Mouse (Mus musculus): Measurements from ENCODE around the gene Sipa1l1. TPM values are rescaled to one million over a fixed set of nuclear protein-coding genes. Genes with fewer than 3 reads are reported as not detected.

Sipa1l1 gene
- polyA plus RNA-seq, 1 experiment, result 152 TPM

DNA sequence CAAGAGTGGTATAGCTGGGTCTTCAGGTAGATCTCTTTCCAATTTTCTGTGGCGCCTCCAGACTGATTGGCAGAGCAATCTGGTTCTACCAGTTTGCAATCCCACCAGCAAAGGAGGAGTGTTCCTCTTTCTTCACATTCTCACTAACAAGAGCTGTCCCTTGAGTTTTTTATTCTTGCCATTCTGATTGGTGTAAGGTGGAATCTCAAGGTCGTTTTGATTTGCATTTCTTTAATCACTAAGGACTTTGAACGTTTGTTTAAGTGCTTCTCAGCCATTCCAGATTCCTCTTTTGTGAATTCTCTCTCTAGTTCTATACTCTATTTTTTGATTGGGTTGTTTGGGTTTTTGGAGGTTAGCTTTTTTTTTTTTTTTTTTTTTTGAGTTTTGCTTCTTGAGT lies 151.1 kb downstream of the Sipa1l1 start:
- Histone ChIP-seq H3K4me3 (ENCODE audit: insufficient read depth, low read length) (no peak overlapping the region), H3K4me1 (ENCODE audit: control insufficient read depth, insufficient read depth, low read length) (peaks cover 12% of the 10 kb centered on the region), H3K27ac (ENCODE audit: insufficient read depth, low read length) (no peak overlapping the region)
- TF ChIP-seq POLR2A (IDR thresholded peaks at IDR 0.05; ENCODE audit: extremely low read depth, insufficient read depth, low read length), result no peak

DNA sequence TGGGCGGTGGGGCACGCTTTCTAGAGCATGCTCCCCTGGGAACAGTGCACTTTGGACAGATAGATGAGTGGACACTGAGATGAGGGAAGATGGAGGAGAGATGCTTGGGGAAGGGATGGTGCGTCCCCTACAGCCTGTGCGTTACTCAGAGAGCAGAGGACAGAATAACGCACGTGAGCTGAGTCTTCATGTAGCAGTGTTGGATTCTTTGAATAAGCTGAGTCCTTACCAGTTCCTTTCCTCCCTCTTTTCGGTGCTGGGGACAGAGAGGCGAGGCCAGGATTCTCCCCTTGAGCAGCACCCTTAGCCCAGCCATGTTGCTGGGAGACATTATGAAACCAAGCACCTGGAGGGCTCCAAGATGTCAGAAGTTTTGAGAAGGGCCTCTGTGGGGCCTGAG lies 152.3 kb downstream of the Sipa1l1 start:
- TF ChIP-seq POLR2A (IDR thresholded peaks at IDR 0.05; ENCODE audit: extremely low read depth, insufficient read depth, low read length) (no peak), CTCF (IDR thresholded peaks at IDR 0.05; ENCODE audit: extremely low read depth, insufficient read depth, low read length) (0 out of 2 replicates have a peak, but pooled peaks have one; percentile 2)
- H3K27ac ChIP-seq (ENCODE audit: insufficient read depth, low read length), result no peak overlapping the region

GRCm38 (mm10) chr12:82321855-82322254 lies 152.7 kb downstream of the Sipa1l1 start:
- H3K27ac ChIP-seq (ENCODE audit: insufficient read depth, low read length), result no peak overlapping the region

More for the DNA sequence above, 152.3 kb downstream of the Sipa1l1 start:
- Histone ChIP-seq H3K4me3 (ENCODE audit: insufficient read depth, low read length) (no peak overlapping the region), H3K4me1 (ENCODE audit: control insufficient read depth, insufficient read depth, low read length) (peaks cover 10% of the 10 kb centered on the region)

DNA sequence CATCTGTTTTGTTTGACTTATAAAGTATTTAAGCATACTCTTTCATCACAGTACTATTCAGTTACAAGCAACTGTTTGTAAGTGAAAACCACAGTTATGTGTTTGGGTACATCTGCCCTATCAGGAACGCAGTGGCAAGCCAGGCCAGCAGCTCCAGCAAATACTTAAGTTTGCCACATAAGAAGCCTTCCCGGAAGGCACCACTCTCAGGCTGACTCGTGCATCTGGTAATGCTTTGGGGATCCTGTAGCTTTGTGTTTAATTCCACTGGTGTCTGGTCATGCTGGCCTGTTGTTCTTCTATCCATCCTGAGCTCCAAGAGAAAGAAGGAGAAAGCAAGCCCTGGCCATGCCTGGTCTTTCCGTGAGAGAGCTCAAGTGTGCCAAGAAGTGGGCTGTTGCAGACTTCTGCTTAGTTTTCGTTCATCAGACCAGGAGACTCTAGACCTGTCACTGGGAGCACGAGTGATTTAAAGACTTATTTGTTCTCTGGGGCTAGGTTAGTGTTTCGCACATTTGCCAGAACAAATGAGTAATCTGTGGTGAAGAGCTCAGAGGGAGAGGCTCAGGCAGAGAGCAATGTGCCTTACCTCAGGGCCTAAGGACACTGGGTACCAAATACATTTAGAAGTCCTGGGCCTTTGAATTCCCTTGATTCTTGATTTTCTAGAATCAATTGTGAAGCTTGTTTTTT lies 153.8 kb downstream of the Sipa1l1 start:
- H3K4me3 ChIP-seq (ENCODE audit: insufficient read depth, low read length), result no peak overlapping the region
- no peak for TF ChIP-seq POLR2A (IDR thresholded peaks at IDR 0.05; ENCODE audit: extremely low read depth, insufficient read depth, low read length)
- TF ChIP-seq CTCF (IDR thresholded peaks at IDR 0.05; ENCODE audit: extremely low read depth, insufficient read depth, low read length), result no peak
- no peak overlapping the region for H3K27ac ChIP-seq (ENCODE audit: insufficient read depth, low read length)
- peaks cover 10% of the 10 kb centered on the region for H3K4me1 ChIP-seq (ENCODE audit: control insufficient read depth, insufficient read depth, low read length)

More at GRCm38 (mm10) chr12:82321855-82322254, 152.7 kb downstream of the Sipa1l1 start:
- Histone ChIP-seq H3K4me3 (ENCODE audit: insufficient read depth, low read length) (no peak overlapping the region), H3K4me1 (ENCODE audit: control insufficient read depth, insufficient read depth, low read length) (peaks cover 10% of the 10 kb centered on the region)
- no peak for TF ChIP-seq CTCF (IDR thresholded peaks at IDR 0.05; ENCODE audit: extremely low read depth, insufficient read depth, low read length)

- TF ChIP-seq CTCF (IDR thresholded peaks at IDR 0.05; ENCODE audit: extremely low read depth, insufficient read depth, low read length) (no peak), POLR2A (IDR thresholded peaks at IDR 0.05; ENCODE audit: extremely low read depth, insufficient read depth, low read length) (no peak)
- H3K4me3 ChIP-seq (ENCODE audit: insufficient read depth, low read length), result no peak overlapping the region
- H3K27ac ChIP-seq (ENCODE audit: insufficient read depth, low read length), result no peak overlapping the region
- peaks cover 10% of the 10 kb centered on the region for H3K4me1 ChIP-seq (ENCODE audit: control insufficient read depth, insufficient read depth, low read length)
Observed at GRCm38 (mm10) chr12:82324621-82325020, 155.5 kb downstream of the Sipa1l1 start.

DNA sequence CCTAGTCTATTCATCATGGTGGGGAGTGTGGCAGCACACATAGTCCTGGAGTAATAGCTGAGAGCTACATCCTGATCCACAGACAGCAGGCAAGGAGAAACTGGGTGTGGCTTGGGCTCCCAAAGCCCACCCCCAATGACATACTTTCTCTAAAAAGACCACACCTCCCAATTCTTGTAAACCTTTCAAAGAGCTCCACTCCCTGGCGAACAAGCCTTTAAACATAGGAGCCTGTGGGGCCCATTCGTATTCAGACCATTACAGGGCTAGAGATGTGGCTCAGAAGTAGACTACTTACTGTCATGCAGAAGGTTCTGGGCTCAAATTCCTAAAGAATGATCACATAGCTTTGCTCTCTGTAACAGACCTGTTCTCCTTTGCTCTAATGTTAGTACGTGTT lies 156.4 kb downstream of the Sipa1l1 start:
- Histone ChIP-seq H3K27ac (ENCODE audit: insufficient read depth, low read length) (no peak overlapping the region), H3K4me1 (ENCODE audit: control insufficient read depth, insufficient read depth, low read length) (peaks cover 10% of the 10 kb centered on the region)
- no peak for TF ChIP-seq POLR2A (IDR thresholded peaks at IDR 0.05; ENCODE audit: extremely low read depth, insufficient read depth, low read length)
- no peak for TF ChIP-seq CTCF (IDR thresholded peaks at IDR 0.05; ENCODE audit: extremely low read depth, insufficient read depth, low read length)

GRCm38 (mm10) chr12:82326438-82326837 lies 157.3 kb downstream of the Sipa1l1 start:
- TF ChIP-seq CTCF (IDR thresholded peaks at IDR 0.05; ENCODE audit: extremely low read depth, insufficient read depth, low read length), result no peak
- H3K4me1 ChIP-seq (ENCODE audit: control insufficient read depth, insufficient read depth, low read length), result peaks cover 8% of the 10 kb centered on the region
- no peak overlapping the region for H3K4me3 ChIP-seq (ENCODE audit: insufficient read depth, low read length)
- no peak overlapping the region for H3K27ac ChIP-seq (ENCODE audit: insufficient read depth, low read length)

More for the DNA sequence above, 156.4 kb downstream of the Sipa1l1 start:
- H3K4me3 ChIP-seq (ENCODE audit: insufficient read depth, low read length), result no peak overlapping the region

DNA sequence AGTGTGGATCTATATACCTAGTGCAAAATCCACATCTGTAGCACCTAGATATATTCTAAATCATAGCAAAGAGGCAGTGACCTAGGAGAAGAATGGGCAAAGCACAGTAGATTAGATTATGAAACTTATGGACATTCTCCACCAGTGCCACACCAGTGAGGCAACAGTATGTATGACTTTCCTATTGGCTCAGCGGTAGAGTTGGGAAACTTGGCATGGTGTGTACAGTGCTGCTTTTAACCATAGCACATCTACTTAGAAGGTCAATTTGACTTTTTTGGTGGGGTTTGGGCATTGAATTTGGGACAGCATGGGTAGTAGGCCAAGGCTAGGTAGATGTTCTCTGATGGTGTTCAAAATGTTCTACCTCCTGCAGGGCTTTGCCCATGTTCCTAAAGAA lies 159.0 kb downstream of the Sipa1l1 start:
- Histone ChIP-seq H3K4me3 (ENCODE audit: insufficient read depth, low read length) (no peak overlapping the region), H3K4me1 (ENCODE audit: control insufficient read depth, insufficient read depth, low read length) (0 out of 2 replicates have a peak, but pooled peaks cover 2% of the 10 kb centered on the region), H3K27ac (ENCODE audit: insufficient read depth, low read length) (no peak overlapping the region)
- TF ChIP-seq CTCF (IDR thresholded peaks at IDR 0.05; ENCODE audit: extremely low read depth, insufficient read depth, low read length) (no peak), POLR2A (IDR thresholded peaks at IDR 0.05; ENCODE audit: extremely low read depth, insufficient read depth, low read length) (no peak)

GRCm38 (mm10) chr12:82332836-82333614 lies 163.9 kb downstream of the Sipa1l1 start:
- H3K27ac ChIP-seq (ENCODE audit: insufficient read depth, low read length), result no peak overlapping the region
- peaks cover 4% of the 10 kb centered on the region; the same call in 1 of the 2 replicates for H3K4me1 ChIP-seq (ENCODE audit: control insufficient read depth, insufficient read depth, low read length)
- no peak overlapping the region for H3K4me3 ChIP-seq (ENCODE audit: insufficient read depth, low read length)
- TF ChIP-seq POLR2A (IDR thresholded peaks at IDR 0.05; ENCODE audit: extremely low read depth, insufficient read depth, low read length) (no peak), CTCF (IDR thresholded peaks at IDR 0.05; ENCODE audit: extremely low read depth, insufficient read depth, low read length) (no peak)

DNA sequence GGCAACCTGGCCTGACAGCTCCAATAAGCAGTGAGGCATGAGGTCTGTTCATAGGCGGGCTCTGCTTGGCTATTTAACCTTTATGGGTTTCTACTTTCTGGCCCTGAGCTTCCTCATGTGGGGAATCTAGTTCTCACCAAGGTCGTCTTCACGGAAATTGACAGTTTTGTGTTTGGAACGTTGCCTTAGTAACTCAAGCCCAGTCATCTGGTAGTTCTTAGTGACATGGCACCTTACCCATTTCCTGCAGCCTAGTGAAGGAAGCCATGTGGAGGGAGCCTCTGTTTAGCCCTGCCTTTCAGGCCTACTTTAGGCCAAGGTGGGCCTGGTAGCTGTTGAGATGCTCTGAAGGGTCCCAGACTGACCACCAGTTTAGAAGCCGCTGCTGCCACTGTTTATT lies 164.9 kb downstream of the Sipa1l1 start:
- TF ChIP-seq CTCF (IDR thresholded peaks at IDR 0.05; ENCODE audit: extremely low read depth, insufficient read depth, low read length), result no peak
- no peak for TF ChIP-seq POLR2A (IDR thresholded peaks at IDR 0.05; ENCODE audit: extremely low read depth, insufficient read depth, low read length)
- H3K4me3 ChIP-seq (ENCODE audit: insufficient read depth, low read length), result no peak overlapping the region
- H3K4me1 ChIP-seq (ENCODE audit: control insufficient read depth, insufficient read depth, low read length), result peaks cover 4% of the 10 kb centered on the region; the same call in 1 of the 2 replicates
- no peak overlapping the region for H3K27ac ChIP-seq (ENCODE audit: insufficient read depth, low read length)

All from cortical plate, adult 2 months (tissue).